ENCODE assay signal across 20 mouse cellular contexts in genomic region chr17:56572939-56573338, GRCm38 (mm10). TPM values are rescaled to one million over a fixed set of nuclear protein-coding genes. Genes with fewer than 3 reads are reported as not detected.
DNase-seq lines count a peak whose midpoint lies in the region; ATAC-seq and TF ChIP-seq lines count a peak whose summit lies in the region.
"Had no signal": no experiment of that assay in that cellular context is flagged by ENCODE, and none has a peak within 500 bp of the region (broad histone marks: within the 10 kb centered on the region; RNA-seq: fewer than 3 reads in every experiment).

No protein-coding gene starts in this region.

- peak; percentile 61 for DNase-seq in liver, adult 2 months (ENCODE audit: extremely low read depth, low read depth, low spot score)
- no peak for DNase-seq in liver, embryonic 11.5 days (ENCODE audit: low spot score)
- no peak for DNase-seq in urinary bladder, postnatal 4 days (ENCODE audit: low spot score in 2 of 2)
- DNase-seq in hindbrain, postnatal 0 days (ENCODE audit: low spot score): no peak
- DNase-seq: adrenal gland, adult 2 months; adrenal gland, postnatal 36 days; cerebellum, adult 11 months; cerebellum, adult 8-10 months; gastrocnemius, postnatal 10 days; heart, adult 2 months; heart, postnatal 14 days had no signal

- no peak overlapping the region for H3K27ac ChIP-seq in liver, adult 2 months (replicated peaks; ENCODE audit: insufficient read depth, low read depth, low read length)
- H3K27ac ChIP-seq in liver, embryonic 11.5 days (ENCODE audit: low read depth, low read length): no peak overlapping the region
- H3K27ac ChIP-seq in intestine, embryonic 15.5 days: no peak overlapping the region
- H3K27ac ChIP-seq in intestine, embryonic 16.5 days (ENCODE audit: low read length): peak overlapping the region; percentile 38; the same call in 1 of the 2 replicates
- no peak overlapping the region; the same call in 1 of the 2 replicates for H3K27ac ChIP-seq in liver, embryonic 16.5 days (ENCODE audit: low read length)
- H3K27ac ChIP-seq in hindbrain, postnatal 0 days: no peak overlapping the region
- H3K27ac ChIP-seq: embryonic facial prominence, embryonic 13.5 days; heart, adult 2 months; heart, embryonic 15.5 days had no signal

- H3K36me3 ChIP-seq in liver, adult 2 months (ENCODE audit: control insufficient read depth, insufficient read depth, low read length): peaks cover 57% of the 10 kb centered on the region
- peaks cover 83% of the 10 kb centered on the region for H3K36me3 ChIP-seq in liver, embryonic 11.5 days (ENCODE audit: control insufficient read depth, insufficient read depth, low read length)
- peaks cover 75% of the 10 kb centered on the region for H3K36me3 ChIP-seq in intestine, embryonic 15.5 days
- peaks cover 43% of the 10 kb centered on the region for H3K36me3 ChIP-seq in intestine, embryonic 16.5 days (ENCODE audit: control insufficient read depth, insufficient read depth, low read length)
- peaks cover 80% of the 10 kb centered on the region for H3K36me3 ChIP-seq in liver, embryonic 16.5 days (ENCODE audit: control insufficient read depth, insufficient read depth)
- peaks cover 76% of the 10 kb centered on the region for H3K36me3 ChIP-seq in hindbrain, postnatal 0 days (ENCODE audit: insufficient read depth, low read length)

- no peak overlapping the region for H3K4me3 ChIP-seq in liver, adult 2 months (ENCODE audit: insufficient read depth, low read depth, low read length)
- H3K4me3 ChIP-seq in liver, embryonic 11.5 days (ENCODE audit: low read depth, low read length): no peak overlapping the region
- no peak overlapping the region for H3K4me3 ChIP-seq in intestine, embryonic 15.5 days (replicated peaks)
- no peak overlapping the region for H3K4me3 ChIP-seq in intestine, embryonic 16.5 days (ENCODE audit: low read length)
- H3K4me3 ChIP-seq in liver, embryonic 16.5 days (ENCODE audit: low read depth, low read length): no peak overlapping the region
- no peak overlapping the region for H3K4me3 ChIP-seq in hindbrain, postnatal 0 days (ENCODE audit: low read length)
- H3K4me3 ChIP-seq: embryonic facial prominence, embryonic 13.5 days; forebrain, embryonic 12.5 days; heart, adult 2 months; heart, embryonic 15.5 days; hindbrain, embryonic 13.5 days had no signal

- no peak overlapping the region for H3K4me2 ChIP-seq in liver, embryonic 11.5 days
- no peak overlapping the region for H3K4me2 ChIP-seq in intestine, embryonic 15.5 days (replicated peaks)
- H3K4me2 ChIP-seq in intestine, embryonic 16.5 days (ENCODE audit: low read depth, low read length): no peak overlapping the region
- no peak overlapping the region for H3K4me2 ChIP-seq in liver, embryonic 16.5 days (ENCODE audit: low read depth, low read length)
- no peak overlapping the region for H3K4me2 ChIP-seq in hindbrain, postnatal 0 days (ENCODE audit: low read depth, low read length)
- H3K4me2 ChIP-seq: embryonic facial prominence, embryonic 13.5 days; forebrain, embryonic 12.5 days; heart, embryonic 11.5 days; heart, embryonic 15.5 days; hindbrain, embryonic 13.5 days had no signal

- no peak for TF ChIP-seq POLR2A in liver, adult 2 months (IDR thresholded peaks at IDR 0.05; ENCODE audit: extremely low read depth, insufficient read depth, low read length)

- WGBS in liver, adult 2 months: 62% methylated on average over 3 of the region's 3 CpGs
- 93% methylated on average over 3 of the region's 3 CpGs for WGBS in liver, embryonic 11.5 days
- 80% methylated on average over 3 of the region's 3 CpGs for WGBS in intestine, embryonic 15.5 days
- 80% methylated on average over 3 of the region's 3 CpGs for WGBS in intestine, embryonic 16.5 days
- 85% methylated on average over 3 of the region's 3 CpGs for WGBS in liver, embryonic 16.5 days (ENCODE audit: insufficient replicate concordance)
- 82% methylated on average over 3 of the region's 3 CpGs for WGBS in hindbrain, postnatal 0 days

- H3K27me3 ChIP-seq in liver, adult 2 months (ENCODE audit: control insufficient read depth, insufficient read depth, low read length): no peaks in the 10 kb centered on the region
- no peaks in the 10 kb centered on the region for H3K27me3 ChIP-seq in liver, embryonic 11.5 days (replicated peaks; ENCODE audit: control insufficient read depth, insufficient read depth, low read length)
- no peaks in the 10 kb centered on the region for H3K27me3 ChIP-seq in intestine, embryonic 15.5 days (replicated peaks)
- H3K27me3 ChIP-seq in intestine, embryonic 16.5 days (replicated peaks; ENCODE audit: control insufficient read depth, insufficient read depth, low read length): no peaks in the 10 kb centered on the region
- H3K27me3 ChIP-seq in liver, embryonic 16.5 days (ENCODE audit: control insufficient read depth, insufficient read depth, low read depth, low read length): no peaks in the 10 kb centered on the region
- no peaks in the 10 kb centered on the region for H3K27me3 ChIP-seq in hindbrain, postnatal 0 days (ENCODE audit: insufficient read depth, low read length)
- H3K27me3 ChIP-seq: embryonic facial prominence, embryonic 13.5 days; forebrain, embryonic 12.5 days; heart, embryonic 15.5 days; hindbrain, embryonic 13.5 days had no signal

- H3K9me3 ChIP-seq in liver, embryonic 11.5 days (ENCODE audit: control insufficient read depth, low read length): no peaks in the 10 kb centered on the region
- H3K9me3 ChIP-seq in intestine, embryonic 15.5 days: no peaks in the 10 kb centered on the region
- no peaks in the 10 kb centered on the region for H3K9me3 ChIP-seq in intestine, embryonic 16.5 days (ENCODE audit: control insufficient read depth, low read length)
- no peaks in the 10 kb centered on the region for H3K9me3 ChIP-seq in liver, embryonic 16.5 days (replicated peaks; ENCODE audit: control insufficient read depth, low read length)
- no peaks in the 10 kb centered on the region for H3K9me3 ChIP-seq in hindbrain, postnatal 0 days (ENCODE audit: low read length)
- H3K9me3 ChIP-seq: embryonic facial prominence, embryonic 13.5 days; forebrain, embryonic 12.5 days; heart, embryonic 15.5 days; hindbrain, embryonic 13.5 days had no signal

- no peak for ATAC-seq in liver, embryonic 11.5 days (replicated peaks; ENCODE audit: low FRiP score)
- peak; percentile 60 for ATAC-seq in intestine, embryonic 15.5 days
- peak; percentile 49 for ATAC-seq in intestine, embryonic 16.5 days
- ATAC-seq in liver, embryonic 16.5 days (ENCODE audit: low read depth): peak; percentile 53
- no peak for ATAC-seq in hindbrain, postnatal 0 days
- ATAC-seq: forebrain, embryonic 16.5 days had no signal

- H3K9ac ChIP-seq in liver, adult 2 months (ENCODE audit: low read depth, low read length): no peak overlapping the region
- H3K9ac ChIP-seq in liver, embryonic 11.5 days (ENCODE audit: low read depth, low read length): no peak overlapping the region
- H3K9ac ChIP-seq in intestine, embryonic 15.5 days: no peak overlapping the region
- no peak overlapping the region for H3K9ac ChIP-seq in intestine, embryonic 16.5 days (ENCODE audit: low read depth, low read length)
- no peak overlapping the region for H3K9ac ChIP-seq in liver, embryonic 16.5 days (ENCODE audit: low read depth, low read length)
- no peak overlapping the region for H3K9ac ChIP-seq in hindbrain, postnatal 0 days (replicated peaks; ENCODE audit: low read length)
- H3K9ac ChIP-seq: embryonic facial prominence, embryonic 13.5 days; forebrain, embryonic 12.5 days; heart, embryonic 15.5 days; hindbrain, embryonic 13.5 days had no signal

- H3K79me2 ChIP-seq in liver, adult 2 months (ENCODE audit: control insufficient read depth, insufficient read depth, low read length): no peaks in the 10 kb centered on the region

- H3K4me1 ChIP-seq in liver, adult 2 months (ENCODE audit: control insufficient read depth, insufficient read depth, low read length): peaks cover 4% of the 10 kb centered on the region
- no peaks in the 10 kb centered on the region for H3K4me1 ChIP-seq in liver, embryonic 11.5 days (replicated peaks; ENCODE audit: control insufficient read depth, insufficient read depth, low read length)
- 0 out of 2 replicates have a peak, but pooled peaks cover 7% of the 10 kb centered on the region for H3K4me1 ChIP-seq in intestine, embryonic 15.5 days (replicated peaks)
- peaks cover 16% of the 10 kb centered on the region for H3K4me1 ChIP-seq in intestine, embryonic 16.5 days (ENCODE audit: control insufficient read depth, insufficient read depth, low read length)
- H3K4me1 ChIP-seq in liver, embryonic 16.5 days (ENCODE audit: control insufficient read depth, low read depth, low read length): peaks cover 2% of the 10 kb centered on the region; the same call in 1 of the 2 replicates
- H3K4me1 ChIP-seq in hindbrain, postnatal 0 days (ENCODE audit: insufficient read depth, low read length): no peaks in the 10 kb centered on the region
- H3K4me1 ChIP-seq: embryonic facial prominence, embryonic 13.5 days had no signal

- TF ChIP-seq CTCF in liver, adult 2 months (IDR thresholded peaks at IDR 0.05; ENCODE audit: low read depth, low read length): no peak
- TF ChIP-seq CTCF in hindbrain, postnatal 0 days (IDR thresholded peaks at IDR 0.05; ENCODE audit: low read depth): no peak

RNA-seq across cellular contexts. Expression of gene Safb2, which starts 11.4 kb away (rescaled TPM):
- total RNA-seq in liver, adult 2 months (2014; rRNA removed): 30.6 and 32.8 TPM in 2 replicates
- 41.7 and 62.3 TPM in 2 replicates for polyA plus RNA-seq in liver, adult 2 months (2012; rRNA removed)
- polyA plus RNA-seq in liver, embryonic 11.5 days (2014; fragmentation: Nextera tagmentation; extraction: Ambion mirVana): 64.5 and 75.5 TPM in 2 replicates
- 66.7 and 74.7 TPM in 2 replicates for polyA plus RNA-seq in intestine, embryonic 15.5 days (2015; fragmentation: Nextera tagmentation; extraction: Ambion mirVana)
- polyA plus RNA-seq in intestine, embryonic 16.5 days (2015; fragmentation: Nextera tagmentation; extraction: Ambion mirVana): 52.7 and 56.0 TPM in 2 replicates
- 25.8 and 28.8 TPM in 2 replicates for polyA plus RNA-seq in liver, embryonic 16.5 days (2015; fragmentation: Nextera tagmentation; extraction: Ambion mirVana)
- 34.1 and 45.2 TPM in 2 replicates for total RNA-seq in hindbrain, postnatal 0 days (2014; rRNA removed)
- 48.4 and 52.5 TPM in 2 replicates for polyA plus RNA-seq in hindbrain, postnatal 0 days (2015; fragmentation: Nextera tagmentation; extraction: Ambion mirVana)

RNA-seq across cellular contexts. Expression of gene Safb, which starts 11.7 kb away (rescaled TPM):
- total RNA-seq in liver, adult 2 months (2014; rRNA removed): 20.8 and 22.9 TPM in 2 replicates
- polyA plus RNA-seq in liver, adult 2 months (2012; rRNA removed): 36.6 and 56.2 TPM in 2 replicates
- 93.1 and 96.5 TPM in 2 replicates for polyA plus RNA-seq in liver, embryonic 11.5 days (2014; fragmentation: Nextera tagmentation; extraction: Ambion mirVana)
- polyA plus RNA-seq in intestine, embryonic 15.5 days (2015; fragmentation: Nextera tagmentation; extraction: Ambion mirVana): 79.3 and 86.2 TPM in 2 replicates
- polyA plus RNA-seq in intestine, embryonic 16.5 days (2015; fragmentation: Nextera tagmentation; extraction: Ambion mirVana): 68.6 and 76.2 TPM in 2 replicates
- 38.7 and 38.9 TPM in 2 replicates for polyA plus RNA-seq in liver, embryonic 16.5 days (2015; fragmentation: Nextera tagmentation; extraction: Ambion mirVana)
- 40.8 and 47.0 TPM in 2 replicates for total RNA-seq in hindbrain, postnatal 0 days (2014; rRNA removed)
- polyA plus RNA-seq in hindbrain, postnatal 0 days (2015; fragmentation: Nextera tagmentation; extraction: Ambion mirVana): 71.7 and 85.0 TPM in 2 replicates

RNA-seq across cellular contexts. Expression of gene Gm20219, which starts 18.8 kb away (rescaled TPM):
- not detected in 2 replicates for total RNA-seq in liver, adult 2 months (2014; rRNA removed)
- polyA plus RNA-seq in liver, adult 2 months (2012; rRNA removed): 0.14 and 0.31 TPM in 2 replicates
- 0.44 and 0.70 TPM in 2 replicates for polyA plus RNA-seq in liver, embryonic 11.5 days (2014; fragmentation: Nextera tagmentation; extraction: Ambion mirVana)
- polyA plus RNA-seq in intestine, embryonic 15.5 days (2015; fragmentation: Nextera tagmentation; extraction: Ambion mirVana): 1.3 and 1.4 TPM in 2 replicates
- 0.98 and 1.4 TPM in 2 replicates for polyA plus RNA-seq in intestine, embryonic 16.5 days (2015; fragmentation: Nextera tagmentation; extraction: Ambion mirVana)
- 0.12 and 0.24 TPM in 2 replicates for polyA plus RNA-seq in liver, embryonic 16.5 days (2015; fragmentation: Nextera tagmentation; extraction: Ambion mirVana)
- 0.10 and 0.54 TPM in 2 replicates for total RNA-seq in hindbrain, postnatal 0 days (2014; rRNA removed)
- 0.37 and 0.55 TPM in 2 replicates for polyA plus RNA-seq in hindbrain, postnatal 0 days (2015; fragmentation: Nextera tagmentation; extraction: Ambion mirVana)

RNA-seq across cellular contexts. Expression of gene 2410015M20Rik, which starts 36.6 kb away (rescaled TPM):
- total RNA-seq in liver, adult 2 months (2014; rRNA removed): 201 and 208 TPM in 2 replicates
- 214 and 259 TPM in 2 replicates for polyA plus RNA-seq in liver, adult 2 months (2012; rRNA removed)
- 236 and 248 TPM in 2 replicates for polyA plus RNA-seq in liver, embryonic 11.5 days (2014; fragmentation: Nextera tagmentation; extraction: Ambion mirVana)
- 283 and 287 TPM in 2 replicates for polyA plus RNA-seq in intestine, embryonic 15.5 days (2015; fragmentation: Nextera tagmentation; extraction: Ambion mirVana)
- 316 and 336 TPM in 2 replicates for polyA plus RNA-seq in intestine, embryonic 16.5 days (2015; fragmentation: Nextera tagmentation; extraction: Ambion mirVana)
- 129 and 149 TPM in 2 replicates for polyA plus RNA-seq in liver, embryonic 16.5 days (2015; fragmentation: Nextera tagmentation; extraction: Ambion mirVana)
- 65.8 and 79.7 TPM in 2 replicates for total RNA-seq in hindbrain, postnatal 0 days (2014; rRNA removed)
- 222 and 247 TPM in 2 replicates for polyA plus RNA-seq in hindbrain, postnatal 0 days (2015; fragmentation: Nextera tagmentation; extraction: Ambion mirVana)

RNA-seq across cellular contexts. Expression of gene Rpl36, which starts 40.3 kb away (rescaled TPM):
- 820 and 1,038 TPM in 2 replicates for total RNA-seq in liver, adult 2 months (2014; rRNA removed)
- polyA plus RNA-seq in liver, adult 2 months (2012; rRNA removed): 845 and 1,134 TPM in 2 replicates
- 2,108 and 2,211 TPM in 2 replicates for polyA plus RNA-seq in liver, embryonic 11.5 days (2014; fragmentation: Nextera tagmentation; extraction: Ambion mirVana)
- polyA plus RNA-seq in intestine, embryonic 15.5 days (2015; fragmentation: Nextera tagmentation; extraction: Ambion mirVana): 1,919 and 1,958 TPM in 2 replicates
- 1,705 and 1,833 TPM in 2 replicates for polyA plus RNA-seq in intestine, embryonic 16.5 days (2015; fragmentation: Nextera tagmentation; extraction: Ambion mirVana)
- 828 and 951 TPM in 2 replicates for polyA plus RNA-seq in liver, embryonic 16.5 days (2015; fragmentation: Nextera tagmentation; extraction: Ambion mirVana)
- total RNA-seq in hindbrain, postnatal 0 days (2014; rRNA removed): 939 and 1,848 TPM in 2 replicates
- polyA plus RNA-seq in hindbrain, postnatal 0 days (2015; fragmentation: Nextera tagmentation; extraction: Ambion mirVana): 1,254 and 1,260 TPM in 2 replicates

Comparison
In these comparisons a context has a peak if more than half of its experiments do, and no peak if none do; other contexts are left out.
1. ATAC-seq: peak in intestine, embryonic 15.5 days (single experiment), intestine, embryonic 16.5 days (single experiment) and liver, embryonic 16.5 days (single experiment); none in liver, embryonic 11.5 days (single experiment) and hindbrain, postnatal 0 days (single experiment).